Mouse (Mus musculus) gastrocnemius, postnatal 4 days (tissue): ENCODE measurements around the gene Nle1. TPM values are rescaled to one million over a fixed set of nuclear protein-coding genes. Genes with fewer than 3 reads are reported as not detected.

Experiments
- DNase-seq, 2 experiments: peaks; one replicate each; pipeline ENCODE4 v3.0.0; 2021 to 2022; ENCODE audit warnings: low spot score in 2 of 2, mixed read lengths in 2 of 2
- total RNA-seq, 2 experiments: library from RNA; stranded (reverse); gene quantifications; 2 replicates each; pipeline ENCODE4 v1.2.3; 2021

Nle1 gene
- total RNA-seq, 2 experiments from 2014 or later = 22.3 to 27.4 TPM

- no peak for DNase-seq
Observed at GRCm38 (mm10) chr11:82920768-82921167, 12.6 kb upstream of the Nle1 start.

- peak; percentile 57 to 66 for DNase-seq
Observed at GRCm38 (mm10) chr11:82914711-82915352, 6.6 kb upstream of the Nle1 start.

GRCm38 (mm10) chr11:82910679-82911389, 2.6 kb upstream of the Nle1 start:
- peak in 1 of 2 experiments; percentile 36 for DNase-seq

GRCm38 (mm10) chr11:82910250-82910649, 2.0 kb upstream of the Nle1 start, which contains the start of gene Unc45b:
Unc45b (plus strand) TSS chr11:82910550.
- DNase-seq = no peak

GRCm38 (mm10) chr11:82908608-82908989, 388 bp upstream of the Nle1 start:
- no peak for DNase-seq

GRCm38 (mm10) chr11:82905816-82906215, 2.4 kb downstream of the Nle1 start:
- DNase-seq = no peak

- no peak for DNase-seq
Observed at GRCm38 (mm10) chr11:82904952-82905351, 3.3 kb downstream of the Nle1 start.

GRCm38 (mm10) chr11:82901606-82902310, 6.5 kb downstream of the Nle1 start:
- no peak for DNase-seq

- no peak for DNase-seq
Observed at GRCm38 (mm10) chr11:82899720-82900119, 8.5 kb downstream of the Nle1 start.

- no peak for DNase-seq
Observed at GRCm38 (mm10) chr11:82897478-82897877, 10.7 kb downstream of the Nle1 start.

GRCm38 (mm10) chr11:82891936-82892335, 16.3 kb downstream of the Nle1 start, which contains the start of gene Fndc8:
Fndc8 (plus strand) TSS chr11:82892124.
- no peak for DNase-seq

GRCm38 (mm10) chr11:82890342-82890762, 17.9 kb downstream of the Nle1 start, which contains the start of gene Rad51d:
Rad51d (minus strand) TSS chr11:82890614.
- peak; percentile 85 to 95 for DNase-seq

- no peak for DNase-seq
Observed at GRCm38 (mm10) chr11:82889524-82890341, 18.5 kb downstream of the Nle1 start.

- no peak for DNase-seq
Observed at GRCm38 (mm10) chr11:82888491-82888946, 19.7 kb downstream of the Nle1 start.

GRCm38 (mm10) chr11:82886559-82886958, 21.7 kb downstream of the Nle1 start:
- DNase-seq = no peak

GRCm38 (mm10) chr11:82883180-82883579, 25.0 kb downstream of the Nle1 start:
- no peak for DNase-seq

GRCm38 (mm10) chr11:82877726-82878344, 30.4 kb downstream of the Nle1 start:
- no peak for DNase-seq

GRCm38 (mm10) chr11:82875631-82876030, 32.6 kb downstream of the Nle1 start:
- no peak for DNase-seq

- no peak for DNase-seq
Observed at GRCm38 (mm10) chr11:82874924-82875323, 33.3 kb downstream of the Nle1 start.

- DNase-seq = peak; percentile 95 to 96
Observed at GRCm38 (mm10) chr11:82871031-82871446, 37.2 kb downstream of the Nle1 start, which contains the start of gene Rffl. Rffl (minus strand) TSS chr11:82871210.
